Mouse (Mus musculus) MEL (cell line): ENCODE results near the gene Ube2d2b.

ENCODE experiments used
- BHLHE40 ChIP-seq: IDR thresholded peaks from 2 replicates; pipeline ENCODE4 v1.6.1; 2012; ENCODE audit warnings: low read depth, mild to moderate bottlenecking, inconsistent platforms, low read length, improper control_type of control experiment, borderline replicate concordance
- CTCF ChIP-seq, 3 experiments: IDR thresholded peaks in 2 of 3; conservative IDR thresholded peaks in 1 of 3; 2 replicates each; pipeline ENCODE4 v1.5.1; 2011 to 2012; ENCODE audit warnings: low read length in 3 of 3, low read depth in 2 of 3, mild to moderate bottlenecking in 2 of 3, improper control_type of control experiment in 1 of 3, inconsistent platforms in 1 of 3, mixed read lengths in 1 of 3, moderate library complexity in 1 of 3; ENCODE audit not compliant: control insufficient read depth in 1 of 3, insufficient read depth in 1 of 3, poor library complexity in 1 of 3, severe bottlenecking in 1 of 3
- E2F4 ChIP-seq: IDR thresholded peaks from 2 replicates; pipeline ENCODE4 v1.6.1; 2011; ENCODE audit warnings: low read depth, low read length, improper control_type of control experiment, borderline replicate concordance
- GABPA ChIP-seq: IDR thresholded peaks from 2 replicates; pipeline ENCODE4 v1.6.1; 2012; ENCODE audit warnings: low read depth, mild to moderate bottlenecking, inconsistent platforms, low read length, improper control_type of control experiment, moderate library complexity
- GATA1 ChIP-seq: IDR thresholded peaks from 2 replicates; pipeline ENCODE4 v1.6.1; 2011; ENCODE audit warnings: low read depth, low read length, improper control_type of control experiment
- JUND ChIP-seq: IDR thresholded peaks from 2 replicates; pipeline ENCODE4 v1.6.1; 2011; ENCODE audit warnings: low read depth, mild to moderate bottlenecking, improper control_type of control experiment, low read length
- MEF2A ChIP-seq: IDR thresholded peaks from 2 replicates; pipeline ENCODE4 v1.6.1; 2014; ENCODE audit warnings: low read depth, mild to moderate bottlenecking, inconsistent platforms, low read length, improper control_type of control experiment; ENCODE audit not compliant: poor library complexity, insufficient replicate concordance, severe bottlenecking; ENCODE audit errors: extremely low read depth
- MXI1 ChIP-seq: IDR thresholded peaks from 2 replicates; pipeline ENCODE4 v1.6.1; 2011; ENCODE audit warnings: mild to moderate bottlenecking, low read depth, low read length, improper control_type of control experiment
- MYC ChIP-seq: IDR thresholded peaks from 2 replicates; pipeline ENCODE4 v1.6.1; 2011; ENCODE audit warnings: low read depth, mild to moderate bottlenecking, low read length, improper control_type of control experiment, moderate library complexity
- POLR2A ChIP-seq, 2 experiments: IDR thresholded peaks; 2 replicates each; pipeline ENCODE4 v1.6.1; 2011 to 2012; ENCODE audit warnings: low read length in 2 of 2, mild to moderate bottlenecking in 2 of 2, control low read depth in 1 of 2, improper control_type of control experiment in 1 of 2, low read depth in 1 of 2, moderate library complexity in 1 of 2; ENCODE audit not compliant: control insufficient read depth in 1 of 2, insufficient read depth in 1 of 2, poor library complexity in 1 of 2
- RCOR1 ChIP-seq: IDR thresholded peaks from 2 replicates; pipeline ENCODE4 v1.6.1; 2012; ENCODE audit warnings: low read depth, mild to moderate bottlenecking, inconsistent platforms, low read length, improper control_type of control experiment
- SMC3 ChIP-seq: IDR thresholded peaks from 2 replicates; pipeline ENCODE4 v1.6.1; 2011; ENCODE audit warnings: low read depth, low read length, improper control_type of control experiment
- TBP ChIP-seq: IDR thresholded peaks from 2 replicates; pipeline ENCODE4 v1.8.0; 2011; ENCODE audit warnings: low read depth, low read length, improper control_type of control experiment
- ZMIZ1 ChIP-seq: IDR thresholded peaks from 2 replicates; pipeline ENCODE4 v1.6.1; 2012; ENCODE audit warnings: low read depth, mild to moderate bottlenecking, inconsistent platforms, low read length, improper control_type of control experiment, moderate library complexity

GRCm38 (mm10) chr5:107838891-107839644, 9.2 kb downstream of the Ube2d2b start:
- TF ChIP-seq ZMIZ1 = no peak
- no peak for TF ChIP-seq CTCF (IDR thresholded peaks at IDR 0.05 in 2 of 3, conservative IDR thresholded peaks at IDR 0.05 in 1 of 3; ENCODE audit: control insufficient read depth in 1 of 3, insufficient read depth in 1 of 3, low read depth in 2 of 3, low read length in 3 of 3, poor library complexity in 1 of 3, severe bottlenecking in 1 of 3)
- TF ChIP-seq GABPA = no peak
- TF ChIP-seq BHLHE40 = no peak
- no peak for TF ChIP-seq POLR2A (IDR thresholded peaks at IDR 0.05; ENCODE audit: control insufficient read depth in 1 of 2, insufficient read depth in 1 of 2, low read depth in 1 of 2, low read length in 2 of 2, poor library complexity in 1 of 2)
- TF ChIP-seq RCOR1 = no peak
- TF ChIP-seq JUND = no peak
- no peak for TF ChIP-seq GATA1
- TF ChIP-seq E2F4 = no peak
- no peak for TF ChIP-seq SMC3
- TF ChIP-seq MXI1 = no peak
- no peak for TF ChIP-seq MYC
- no peak for TF ChIP-seq MEF2A
- TF ChIP-seq TBP = no peak
